Mouse (Mus musculus) limb, embryonic 14.5 days (tissue): ENCODE results near the gene Traf3ip3. TPM values are rescaled to one million over a fixed set of nuclear protein-coding genes. Genes with fewer than 3 reads are reported as not detected.

Experiments
- ATAC-seq: fragments of 200-750 bp; cut with Nextera tagmentation; 2 replicates; pipeline ENCODE4 v1.8.0; 2017; ENCODE audit warnings: low read depth, moderate number of reproducible peaks, moderate TSS enrichment; ENCODE audit not compliant: low FRiP score
- DNase-seq: peaks from one replicate; pipeline ENCODE4 v3.0.0-alpha.2; 2015; ENCODE audit warnings: low spot score
- H3K27ac ChIP-seq: fragments of 300-500 bp; sonication (generic); replicated peaks from 2 replicates; pipeline ENCODE4 v1.5.1; 2014; ENCODE audit warnings: low read depth, mild to moderate bottlenecking, low read length, moderate library complexity, mixed read lengths
- H3K27me3 ChIP-seq: fragments of 300-500 bp; sonication (generic); 2 replicates; pipeline ENCODE4 v1.6.1; 2014; ENCODE audit warnings: low read length, mixed read lengths; ENCODE audit not compliant: control insufficient read depth, insufficient read depth
- H3K36me3 ChIP-seq: fragments of 300-500 bp; sonication (generic); 2 replicates; pipeline ENCODE4 v1.6.1; 2014; ENCODE audit warnings: mild to moderate bottlenecking, low read length, moderate library complexity, mixed read lengths; ENCODE audit not compliant: control insufficient read depth, insufficient read depth
- H3K4me1 ChIP-seq: fragments of 300-500 bp; sonication (generic); 2 replicates; pipeline ENCODE4 v1.6.1; 2014; ENCODE audit warnings: antibody characterized with exemption, low read length, mixed read lengths; ENCODE audit not compliant: control insufficient read depth, insufficient read depth
- H3K4me2 ChIP-seq: fragments of 300-500 bp; sonication (generic); replicated peaks from 2 replicates; pipeline ENCODE4 v1.6.1; 2014; ENCODE audit warnings: low read depth, mild to moderate bottlenecking, low read length, moderate library complexity; ENCODE audit not compliant: severe bottlenecking
- H3K4me3 ChIP-seq: fragments of 300-500 bp; sonication (generic); replicated peaks from 2 replicates; pipeline ENCODE4 v1.5.1; 2014; ENCODE audit warnings: low read length
- H3K9ac ChIP-seq: fragments of 300-500 bp; sonication (generic); 2 replicates; pipeline ENCODE4 v1.6.1; 2014; ENCODE audit warnings: mild to moderate bottlenecking, low read depth, low read length, moderate library complexity; ENCODE audit not compliant: severe bottlenecking
- H3K9me3 ChIP-seq: fragments of 300-500 bp; sonication (generic); 2 replicates; pipeline ENCODE4 v1.6.1; 2016; ENCODE audit warnings: low read length; ENCODE audit not compliant: control insufficient read depth
- POLR2A ChIP-seq: fragments of 200-500 bp; IDR thresholded peaks from 2 replicates; pipeline ENCODE4 v1.8.0; 2012; ENCODE audit warnings: inconsistent platforms, mild to moderate bottlenecking, moderate library complexity, borderline replicate concordance; ENCODE audit not compliant: insufficient read depth, insufficient read length; ENCODE audit errors: extremely low read depth
- WGBS: fragments of 180-500 bp; shearing (Covaris S2); extraction: QIAGEN DNeasy Blood & Tissue Kit; methylation state at CpG from one replicate; pipeline ENCODE4 v1.1.7; 2014; 5-methylcytosine and 5-hydroxymethylcytosine counted together
- polyA plus RNA-seq, 2 experiments: library from polyadenylated mRNA; depleted of rRNA in 1 of 2; stranded (reverse) in 1 of 2; unstranded in 1 of 2; fragments of >200 nt; fragmentation: Nextera tagmentation in 1 of 2; extraction: Ambion mirVana in 1 of 2; gene quantifications; 2 replicates each; pipeline versions ENCODE4 v1.2.1 to v1.2.3; 2012 to 2014

Gene Traf3ip3
- polyA plus RNA-seq, 2 experiments = 18.8 to 22.6 TPM

- Histone ChIP-seq H3K27ac (no peak overlapping the region), H3K4me3 (no peak overlapping the region), H3K9me3 (no peaks in the 10 kb centered on the region), H3K36me3 (no peaks in the 10 kb centered on the region), H3K9ac (no peak overlapping the region), H3K4me2 (no peak overlapping the region), H3K27me3 (no peaks in the 10 kb centered on the region), H3K4me1 (0 out of 2 replicates have a peak, but pooled peaks cover 6% of the 10 kb centered on the region)
- ATAC-seq (0 out of 2 replicates have a peak, but pooled peaks have one; percentile 41), DNase-seq (no peak)
- TF ChIP-seq POLR2A = no peak
- 21% methylated on average over 7 of the region's 7 CpGs for WGBS
Measured at GRCm38 (mm10) chr1:193226724-193227522, 25.4 kb upstream of the Traf3ip3 start.

- TF ChIP-seq POLR2A = no peak
- H3K27ac ChIP-seq = no peak overlapping the region
Measured at GRCm38 (mm10) chr1:193226114-193226513, 24.6 kb upstream of the Traf3ip3 start.

GRCm38 (mm10) chr1:193225531-193225930 is 24.0 kb upstream of the Traf3ip3 start:
- Histone ChIP-seq H3K27ac (no peak overlapping the region), H3K4me3 (no peak overlapping the region), H3K9me3 (no peaks in the 10 kb centered on the region), H3K4me1 (0 out of 2 replicates have a peak, but pooled peaks cover 6% of the 10 kb centered on the region), H3K27me3 (no peaks in the 10 kb centered on the region), H3K36me3 (no peaks in the 10 kb centered on the region), H3K9ac (no peak overlapping the region), H3K4me2 (no peak overlapping the region)
- no peak for TF ChIP-seq POLR2A
- DNase-seq = no peak
- peak; percentile 48; the same call in 1 of the 2 replicates for ATAC-seq
- WGBS = 26% methylated on average over 3 of the region's 3 CpGs

More at GRCm38 (mm10) chr1:193226114-193226513, 24.6 kb upstream of the Traf3ip3 start:
- no peak overlapping the region for H3K9ac ChIP-seq
- no peaks in the 10 kb centered on the region for H3K27me3 ChIP-seq
- 86% methylated on average over 4 of the region's 4 CpGs for WGBS
- H3K4me3 ChIP-seq = no peak overlapping the region
- DNase-seq = no peak
- no peaks in the 10 kb centered on the region for H3K36me3 ChIP-seq
- 0 out of 2 replicates have a peak, but pooled peaks cover 6% of the 10 kb centered on the region for H3K4me1 ChIP-seq
- no peaks in the 10 kb centered on the region for H3K9me3 ChIP-seq
- H3K4me2 ChIP-seq = no peak overlapping the region
- ATAC-seq = no peak

- ATAC-seq (no peak), DNase-seq (no peak)
- no peaks in the 10 kb centered on the region for H3K36me3 ChIP-seq
- no peak overlapping the region for H3K9ac ChIP-seq
- no peaks in the 10 kb centered on the region for H3K4me1 ChIP-seq
- H3K4me3 ChIP-seq = no peak overlapping the region
- H3K27ac ChIP-seq = no peak overlapping the region
- TF ChIP-seq POLR2A = no peak
- no peak overlapping the region for H3K4me2 ChIP-seq
- H3K9me3 ChIP-seq = no peaks in the 10 kb centered on the region
- WGBS = 82% methylated on average over 5 of the region's 5 CpGs
- H3K27me3 ChIP-seq = no peaks in the 10 kb centered on the region
Measured at GRCm38 (mm10) chr1:193220408-193220807, 18.9 kb upstream of the Traf3ip3 start.

- no peaks in the 10 kb centered on the region for H3K4me1 ChIP-seq
- no peaks in the 10 kb centered on the region for H3K36me3 ChIP-seq
- no peak overlapping the region for H3K4me3 ChIP-seq
- H3K27ac ChIP-seq = no peak overlapping the region
- 69% methylated on average over 3 of the region's 3 CpGs for WGBS
- no peaks in the 10 kb centered on the region for H3K27me3 ChIP-seq
- ATAC-seq (no peak), DNase-seq (no peak)
- no peak for TF ChIP-seq POLR2A
- no peaks in the 10 kb centered on the region for H3K9me3 ChIP-seq
- H3K9ac ChIP-seq = no peak overlapping the region
- H3K4me2 ChIP-seq = no peak overlapping the region
Measured at GRCm38 (mm10) chr1:193216000-193216399, 14.5 kb upstream of the Traf3ip3 start.
